Mouse (Mus musculus) c-Kit-negative CD71-positive TER-119-positive erythroid progenitor cells, embryonic 14.5 days (primary cell): ENCODE results near the gene Ralgds.

Experiments used
- DNase-seq: peaks from one replicate; pipeline ENCODE4 v3.0.0-alpha.2; 2013; ENCODE audit warnings: low read depth, low spot score

Gene Ralgds

DNA sequence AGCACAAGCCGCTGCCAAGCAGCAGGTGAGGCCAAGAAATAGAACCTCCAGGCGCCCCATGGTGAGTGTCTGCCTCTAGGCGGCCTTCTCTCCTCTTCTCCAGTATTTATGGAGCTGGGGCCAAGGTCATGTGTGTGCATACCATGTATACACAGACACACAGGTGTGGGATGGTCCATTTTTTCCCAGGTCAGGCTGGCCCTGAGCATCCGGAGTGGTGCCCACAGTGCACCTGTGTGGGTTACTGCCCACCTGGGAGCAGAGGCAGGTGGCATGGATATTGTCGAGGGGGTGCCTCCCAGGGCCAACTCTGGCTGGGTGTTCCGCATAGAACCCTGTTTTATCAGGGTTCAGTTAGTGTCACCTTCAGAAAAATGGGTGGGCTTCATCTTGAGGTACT is 50.4 kb downstream of the Ralgds start, which contains the start of gene Cel:
Gene Cel (minus strand): TSS at position 101 of the 400 bp plus-strand sequence.
- no peak for DNase-seq

DNA sequence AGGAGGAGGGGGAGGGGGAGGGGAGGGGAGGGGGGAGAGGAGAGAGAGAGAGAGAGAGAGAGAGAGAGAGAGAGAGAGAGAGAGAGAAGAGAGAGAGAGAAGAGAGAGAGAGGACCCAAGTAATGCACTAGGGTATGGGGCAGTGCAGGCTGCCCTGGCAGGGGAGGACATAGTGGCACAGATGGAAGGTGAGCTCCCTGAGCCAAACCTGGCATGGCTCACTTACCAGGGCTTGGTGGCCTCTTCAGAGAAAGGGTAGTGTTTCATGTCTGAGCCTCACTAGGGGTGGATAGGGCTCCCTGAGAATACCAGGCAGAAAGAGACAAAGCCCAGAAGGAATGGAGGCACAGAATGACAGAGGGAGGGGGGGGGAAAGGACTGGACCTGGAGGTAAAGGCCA is 50.9 kb downstream of the Ralgds start:
- no peak for DNase-seq

DNA sequence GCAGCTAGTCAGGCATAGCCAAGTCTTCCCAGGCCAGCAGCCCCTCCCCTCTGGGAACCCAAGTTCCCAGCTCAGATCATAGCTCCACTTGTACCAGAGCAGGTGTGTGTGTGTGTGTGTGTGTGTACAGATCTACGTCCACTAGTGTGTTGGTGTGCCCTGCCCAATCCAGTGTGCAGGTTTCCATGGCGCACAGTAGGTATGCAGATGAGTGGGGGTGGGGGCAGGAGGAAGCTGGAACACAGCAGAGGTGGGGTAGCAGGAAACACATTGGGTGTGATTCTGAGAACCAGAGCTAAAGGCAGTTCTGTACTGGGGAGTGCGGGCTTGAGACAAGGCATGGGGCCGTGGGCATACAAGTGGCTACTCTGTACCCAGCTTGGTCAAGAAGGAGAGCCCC is 51.5 kb downstream of the Ralgds start:
- no peak for DNase-seq

DNA sequence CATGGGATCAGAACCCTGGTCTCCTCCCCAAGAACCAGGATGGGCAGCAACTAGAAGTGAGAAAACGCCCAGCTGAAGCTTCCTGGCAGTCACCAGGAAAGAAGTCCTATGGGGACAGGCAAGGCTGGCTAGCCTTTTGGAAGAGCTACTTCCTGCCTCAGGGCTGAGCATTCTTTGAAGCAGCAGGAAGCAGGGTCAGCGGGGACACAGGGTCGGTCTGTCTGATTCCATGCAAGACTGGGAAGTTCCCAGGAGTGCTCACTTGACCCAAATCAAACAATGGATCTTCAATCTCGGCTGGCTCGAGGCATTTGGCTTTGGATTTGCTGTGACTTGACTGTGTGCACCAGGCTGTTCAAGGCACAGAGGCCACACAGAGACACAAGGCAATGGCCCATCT is 53.6 kb downstream of the Ralgds start:
- no peak for DNase-seq

GRCm38 (mm10) chr2:28569903-28570302 is 57.0 kb downstream of the Ralgds start:
- no peak for DNase-seq

DNA sequence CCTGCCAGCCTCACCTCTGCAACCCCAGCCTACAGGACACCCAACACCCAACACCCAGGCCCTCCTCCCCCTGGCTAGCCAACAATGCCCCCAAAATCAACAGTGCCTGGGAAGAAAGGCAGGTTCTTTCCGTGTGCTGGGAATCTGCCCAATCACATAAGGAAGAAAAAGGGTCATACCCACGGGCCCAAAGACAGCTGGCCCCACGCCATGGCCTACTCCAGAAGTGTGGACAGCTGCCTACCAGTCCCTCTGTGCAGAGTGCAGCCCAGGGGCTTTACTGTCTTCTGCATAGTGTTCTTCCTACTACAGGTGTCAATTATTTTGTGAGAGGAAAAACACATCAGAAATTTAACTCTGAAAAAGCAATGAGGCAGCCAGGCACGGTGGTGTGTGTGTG is 62.4 kb downstream of the Ralgds start:
- DNase-seq: no peak

- no peak for DNase-seq
Observed at GRCm38 (mm10) chr2:28576815-28577214, 63.9 kb downstream of the Ralgds start.

GRCm38 (mm10) chr2:28578003-28578402 is 65.1 kb downstream of the Ralgds start:
- no peak for DNase-seq

DNA sequence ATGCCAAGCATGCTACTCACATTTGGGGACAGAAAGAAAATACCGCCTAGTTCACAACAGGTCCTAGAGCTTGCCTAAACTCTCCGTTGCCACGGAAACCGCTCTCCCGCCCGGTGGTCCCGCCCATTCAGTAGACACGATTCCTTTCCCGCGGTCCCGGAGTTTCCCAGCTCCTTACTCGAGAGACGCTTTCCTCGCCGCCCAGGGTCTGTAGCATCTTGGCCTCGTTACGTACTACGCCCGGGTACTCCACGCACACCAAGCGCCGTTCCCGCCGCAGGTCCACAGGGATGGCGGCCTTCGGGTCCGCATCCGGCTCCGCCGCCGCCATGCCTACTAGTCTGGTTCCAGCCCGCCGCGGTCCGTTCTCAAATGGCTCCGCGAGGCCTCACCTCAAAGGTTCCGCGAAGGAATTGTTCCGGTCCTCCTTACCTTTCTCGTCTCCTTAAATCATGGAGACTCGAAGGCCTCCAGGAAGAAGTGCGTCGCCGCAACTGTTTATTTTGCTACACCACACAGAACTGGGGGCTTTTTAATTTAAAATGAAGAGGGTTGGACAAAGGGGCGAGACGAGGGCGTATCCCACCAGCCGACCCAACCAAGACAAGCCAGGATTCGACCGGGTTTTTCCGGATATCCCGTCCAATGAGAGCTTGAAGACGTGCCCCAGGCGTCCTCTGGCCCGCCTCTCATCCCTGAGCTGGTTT is 69.9 kb downstream of the Ralgds start:
- DNase-seq: peak; percentile 84

DNA sequence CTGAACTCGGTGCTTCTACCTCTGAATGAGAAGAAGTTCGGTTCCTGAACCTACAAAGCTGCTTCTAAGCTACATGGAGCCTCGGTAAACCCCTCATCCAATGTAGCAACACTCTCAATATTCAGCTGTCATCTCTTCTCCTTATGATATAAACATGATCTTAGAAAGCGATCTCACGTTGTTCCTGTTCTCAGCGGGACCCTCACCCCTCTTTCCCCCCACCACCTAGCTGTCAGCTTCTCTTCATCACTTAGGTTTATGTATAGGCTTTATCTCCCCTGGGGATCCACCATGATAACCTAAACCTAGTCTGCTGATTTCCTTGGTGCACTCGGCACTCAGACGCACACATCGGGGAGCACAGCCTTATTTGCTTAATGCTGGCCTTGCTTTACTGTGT is 70.7 kb downstream of the Ralgds start, which contains the start of gene Gtf3c5:
Gene Gtf3c5 (minus strand): TSS at position 101 of the 400 bp plus-strand sequence.
- no peak for DNase-seq

GRCm38 (mm10) chr2:28585043-28585571 is 72.2 kb downstream of the Ralgds start:
- peak; percentile 81 for DNase-seq

GRCm38 (mm10) chr2:28585730-28586129 is 72.8 kb downstream of the Ralgds start:
- no peak for DNase-seq

GRCm38 (mm10) chr2:28588574-28588973 is 75.6 kb downstream of the Ralgds start:
- DNase-seq: no peak

DNA sequence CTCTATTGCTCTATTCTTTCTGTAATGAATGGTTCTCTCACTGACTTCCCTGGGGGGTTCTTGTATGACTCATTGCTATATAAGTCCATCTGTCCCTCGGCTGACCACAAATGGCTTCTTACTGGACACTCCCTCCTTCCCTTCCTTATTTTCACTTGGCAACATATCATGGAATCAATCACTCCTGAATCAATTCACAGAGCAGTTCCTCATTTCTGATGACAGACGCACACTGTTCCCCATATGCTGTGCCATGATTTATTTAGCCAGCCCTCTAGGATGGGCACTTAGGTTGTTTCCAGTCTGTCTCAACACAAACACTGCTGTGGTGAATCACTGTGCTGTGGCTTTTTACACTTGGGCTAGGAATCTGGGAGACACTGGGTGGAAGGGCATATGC is 78.6 kb downstream of the Ralgds start:
- no peak for DNase-seq

- DNase-seq: peak; percentile 75
Observed at GRCm38 (mm10) chr2:28592809-28593208, 79.9 kb downstream of the Ralgds start.

GRCm38 (mm10) chr2:28596021-28596420 is 83.1 kb downstream of the Ralgds start:
- DNase-seq: no peak

DNA sequence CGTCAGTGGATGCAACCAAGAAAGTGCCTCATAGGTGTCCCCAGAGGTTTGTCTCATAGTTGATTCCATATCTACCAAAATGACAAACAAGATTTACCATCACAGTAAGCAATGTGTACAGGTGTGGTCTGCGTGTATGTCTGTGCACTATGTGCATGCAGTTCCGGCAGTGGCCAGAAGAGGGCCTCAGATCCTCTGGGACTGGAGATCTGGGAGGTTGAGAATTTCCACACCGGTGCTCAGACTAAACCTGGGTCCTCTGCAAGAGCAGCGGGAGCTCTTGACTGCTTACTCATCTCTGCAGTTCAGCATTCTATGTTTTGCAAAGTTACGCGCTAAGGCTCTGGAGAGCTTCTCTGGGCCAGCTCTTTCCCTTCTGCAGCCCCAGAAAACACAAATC is 84.1 kb downstream of the Ralgds start:
- DNase-seq: peak; percentile 75

DNA sequence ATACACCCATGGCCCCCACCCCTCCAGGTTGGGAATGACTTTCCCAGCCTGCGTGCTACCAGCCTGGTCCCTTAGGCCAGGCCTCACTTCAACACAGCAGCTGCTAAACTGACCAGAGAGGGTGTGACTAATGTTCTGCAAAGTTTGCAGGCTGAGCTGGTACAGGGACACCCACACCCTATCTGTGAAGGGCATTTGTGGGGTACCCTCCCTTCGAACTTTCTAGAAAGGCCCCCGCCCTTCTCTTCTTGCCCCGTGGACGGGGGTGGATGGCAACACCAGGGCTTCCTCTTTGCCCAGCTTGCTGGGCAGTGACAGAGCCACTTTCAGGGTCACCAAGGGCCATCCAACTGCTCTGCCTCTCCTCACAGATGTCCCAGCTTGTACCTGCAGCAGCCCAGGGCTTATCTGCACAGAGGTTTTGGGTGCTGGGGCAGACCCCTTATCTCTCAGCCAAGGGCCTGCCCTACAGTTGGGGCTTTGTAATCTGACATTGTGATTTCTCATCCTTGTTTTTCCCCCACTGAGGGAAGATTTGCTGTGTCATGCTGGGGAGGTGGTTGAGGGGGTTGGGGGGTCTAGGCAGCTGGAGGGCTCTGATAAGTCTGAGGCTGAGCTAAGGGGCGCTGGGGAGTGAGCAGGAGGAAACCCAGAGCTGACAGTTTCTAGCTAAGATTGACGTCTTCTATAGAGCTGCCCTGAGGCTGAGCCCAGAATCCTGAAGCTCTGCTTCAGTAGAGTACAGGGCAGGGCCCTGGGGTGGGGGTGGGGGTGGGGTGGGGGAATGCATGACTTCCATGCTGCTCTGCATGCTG is 85.0 kb downstream of the Ralgds start:
- DNase-seq: no peak

GRCm38 (mm10) chr2:28598692-28599568 is 86.0 kb downstream of the Ralgds start:
- DNase-seq: no peak

DNA sequence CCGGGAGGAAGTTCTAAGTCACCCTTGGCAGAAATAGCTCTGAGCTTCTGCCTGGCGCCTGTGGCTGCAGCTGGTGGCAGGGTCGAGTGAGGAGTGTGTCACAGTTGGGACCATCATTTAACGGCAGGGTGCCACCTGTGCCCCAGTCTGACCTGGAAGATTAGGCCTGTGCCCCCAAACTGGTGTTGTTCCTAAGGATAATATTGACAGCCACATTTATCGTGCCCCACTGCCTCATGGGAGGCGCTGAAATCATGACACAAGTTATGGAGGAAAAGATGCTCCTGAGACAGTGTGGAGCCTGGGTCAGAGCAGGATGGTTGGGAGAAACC is 86.6 kb downstream of the Ralgds start:
- DNase-seq: no peak

GRCm38 (mm10) chr2:28601720-28602590 is 89.0 kb downstream of the Ralgds start:
- DNase-seq: peak; percentile 86
